ENCODE assay signal across 13 mouse cellular contexts in genomic region chr12:29790051-29790386, GRCm38 (mm10).
A peak's percentile ranks its signal among the peaks of the same experiment; 100 is the strongest.
DNase-seq lines count a peak whose midpoint lies in the region; ATAC-seq and TF ChIP-seq lines count a peak whose summit lies in the region.
"Had no signal": no experiment of that assay in that cellular context is flagged by ENCODE, and none has a peak within 500 bp of the region (broad histone marks: within the 10 kb centered on the region; RNA-seq: fewer than 3 reads in every experiment).

No protein-coding gene starts in this region.

- no peaks in the 10 kb centered on the region for H3K27me3 ChIP-seq in intestine, embryonic 14.5 days (replicated peaks; ENCODE audit: control insufficient read depth, insufficient read depth, low read length)
- H3K27me3 ChIP-seq in intestine, postnatal 0 days (replicated peaks; ENCODE audit: control insufficient read depth, insufficient read depth, low read length): no peaks in the 10 kb centered on the region
- H3K27me3 ChIP-seq in forebrain, embryonic 13.5 days: no peaks in the 10 kb centered on the region
- H3K27me3 ChIP-seq in hindbrain, embryonic 16.5 days (replicated peaks; ENCODE audit: control insufficient read depth, insufficient read depth, low read length): no peaks in the 10 kb centered on the region
- H3K27me3 ChIP-seq in neural tube, embryonic 13.5 days: no peaks in the 10 kb centered on the region
- no peaks in the 10 kb centered on the region for H3K27me3 ChIP-seq in heart, adult 2 months (ENCODE audit: control insufficient read depth, insufficient read depth, low read length)
- no peaks in the 10 kb centered on the region for H3K27me3 ChIP-seq in heart, embryonic 11.5 days (ENCODE audit: control insufficient read depth, insufficient read depth, low read length)
- H3K27me3 ChIP-seq: liver, embryonic 12.5 days; stomach, embryonic 15.5 days had no signal

- no peak overlapping the region for H3K9ac ChIP-seq in intestine, embryonic 14.5 days (ENCODE audit: low read length)
- H3K9ac ChIP-seq in intestine, postnatal 0 days (ENCODE audit: low read depth, low read length): no peak overlapping the region
- peak overlapping the region; percentile 31 for H3K9ac ChIP-seq in forebrain, embryonic 13.5 days
- H3K9ac ChIP-seq in hindbrain, embryonic 16.5 days (ENCODE audit: low read depth, low read length): no peak overlapping the region; the same call in 1 of the 2 replicates
- peak overlapping the region; percentile 44; the same call in 1 of the 2 replicates for H3K9ac ChIP-seq in neural tube, embryonic 13.5 days
- H3K9ac ChIP-seq in heart, adult 2 months (ENCODE audit: low read depth, low read length): no peak overlapping the region
- H3K9ac ChIP-seq in heart, embryonic 11.5 days (ENCODE audit: low read depth, low read length): no peak overlapping the region
- H3K9ac ChIP-seq: liver, embryonic 12.5 days; stomach, embryonic 15.5 days had no signal

- TF ChIP-seq CTCF in intestine, postnatal 0 days (IDR thresholded peaks at IDR 0.05; ENCODE audit: low read depth): no peak
- TF ChIP-seq CTCF in heart, adult 2 months (IDR thresholded peaks at IDR 0.05): no peak

- H3K36me3 ChIP-seq in intestine, embryonic 14.5 days (ENCODE audit: control insufficient read depth, insufficient read depth, low read length): no peaks in the 10 kb centered on the region
- H3K36me3 ChIP-seq in intestine, postnatal 0 days (ENCODE audit: control insufficient read depth, insufficient read depth): no peaks in the 10 kb centered on the region
- no peaks in the 10 kb centered on the region; the same call in 1 of the 2 replicates for H3K36me3 ChIP-seq in forebrain, embryonic 13.5 days (ENCODE audit: poor library complexity, severe bottlenecking)
- H3K36me3 ChIP-seq in hindbrain, embryonic 16.5 days (ENCODE audit: control insufficient read depth, insufficient read depth, low read length): no peaks in the 10 kb centered on the region
- peaks cover 2% of the 10 kb centered on the region; the same call in 1 of the 2 replicates for H3K36me3 ChIP-seq in neural tube, embryonic 13.5 days
- H3K36me3 ChIP-seq in heart, adult 2 months (ENCODE audit: control insufficient read depth, insufficient read depth, low read length): no peaks in the 10 kb centered on the region
- H3K36me3 ChIP-seq in heart, embryonic 11.5 days (ENCODE audit: control insufficient read depth, insufficient read depth, low read length): no peaks in the 10 kb centered on the region
- H3K36me3 ChIP-seq: liver, embryonic 12.5 days; stomach, embryonic 15.5 days had no signal

- H3K4me2 ChIP-seq in intestine, embryonic 14.5 days (ENCODE audit: low read length): peak overlapping the region; percentile 12; the same call in 1 of the 2 replicates
- H3K4me2 ChIP-seq in intestine, postnatal 0 days (replicated peaks; ENCODE audit: low read depth): no peak overlapping the region
- peak overlapping the region; percentile 49 for H3K4me2 ChIP-seq in forebrain, embryonic 13.5 days
- peak overlapping the region; percentile 13 for H3K4me2 ChIP-seq in hindbrain, embryonic 16.5 days (ENCODE audit: low read length)
- peak overlapping the region; percentile 44 for H3K4me2 ChIP-seq in neural tube, embryonic 13.5 days
- no peak overlapping the region for H3K4me2 ChIP-seq in heart, embryonic 11.5 days
- H3K4me2 ChIP-seq: liver, embryonic 12.5 days; stomach, embryonic 15.5 days had no signal

- H3K9me3 ChIP-seq in intestine, embryonic 14.5 days (ENCODE audit: control insufficient read depth, low read length): no peaks in the 10 kb centered on the region
- no peaks in the 10 kb centered on the region for H3K9me3 ChIP-seq in intestine, postnatal 0 days (ENCODE audit: control insufficient read depth)
- H3K9me3 ChIP-seq in forebrain, embryonic 13.5 days (replicated peaks): no peaks in the 10 kb centered on the region
- H3K9me3 ChIP-seq in hindbrain, embryonic 16.5 days (ENCODE audit: control insufficient read depth, low read length): no peaks in the 10 kb centered on the region
- H3K9me3 ChIP-seq in neural tube, embryonic 13.5 days: no peaks in the 10 kb centered on the region
- no peaks in the 10 kb centered on the region for H3K9me3 ChIP-seq in heart, embryonic 11.5 days (replicated peaks; ENCODE audit: control insufficient read depth, low read length)
- H3K9me3 ChIP-seq: liver, embryonic 12.5 days; stomach, embryonic 15.5 days had no signal

- TF ChIP-seq EP300 in heart, adult 2 months (IDR thresholded peaks at IDR 0.05; ENCODE audit: insufficient read depth, low read depth, low read length): no peak

- TF ChIP-seq POLR2A in heart, adult 2 months (IDR thresholded peaks at IDR 0.05; ENCODE audit: insufficient read depth, low read depth, low read length): no peak

- no peak overlapping the region for H3K27ac ChIP-seq in intestine, embryonic 14.5 days (ENCODE audit: low read depth)
- H3K27ac ChIP-seq in intestine, postnatal 0 days (ENCODE audit: low read depth, low read length): no peak overlapping the region
- H3K27ac ChIP-seq in forebrain, embryonic 13.5 days: peak overlapping the region; percentile 95
- H3K27ac ChIP-seq in hindbrain, embryonic 16.5 days (ENCODE audit: low read depth, low read length): peak overlapping the region; percentile 60
- peak overlapping the region; percentile 94 for H3K27ac ChIP-seq in neural tube, embryonic 13.5 days (replicated peaks)
- H3K27ac ChIP-seq in heart, adult 2 months: no peak overlapping the region
- no peak overlapping the region for H3K27ac ChIP-seq in heart, embryonic 11.5 days (ENCODE audit: low read depth, low read length)
- H3K27ac ChIP-seq: liver, embryonic 12.5 days; stomach, embryonic 15.5 days had no signal

- 21% methylated on average over 4 of the region's 4 CpGs for WGBS in intestine, embryonic 14.5 days
- WGBS in intestine, postnatal 0 days: 26% methylated on average over 4 of the region's 4 CpGs
- 18% methylated on average over 4 of the region's 4 CpGs for WGBS in forebrain, embryonic 13.5 days
- WGBS in hindbrain, embryonic 16.5 days: 15% methylated on average over 4 of the region's 4 CpGs
- 10% methylated on average over 4 of the region's 4 CpGs for WGBS in neural tube, embryonic 13.5 days
- 70% methylated on average over 4 of the region's 4 CpGs for WGBS in heart, adult 2 months
- 64% methylated on average over 4 of the region's 4 CpGs for WGBS in heart, embryonic 11.5 days (ENCODE audit: insufficient replicate concordance)

- no peaks in the 10 kb centered on the region for H3K79me2 ChIP-seq in heart, adult 2 months (replicated peaks; ENCODE audit: control insufficient read depth, insufficient read depth, low read length)

- no peak overlapping the region for H3K4me3 ChIP-seq in intestine, embryonic 14.5 days (ENCODE audit: low read depth, low read length)
- no peak overlapping the region for H3K4me3 ChIP-seq in intestine, postnatal 0 days (ENCODE audit: low read depth, low read length)
- peak overlapping the region; percentile 16 for H3K4me3 ChIP-seq in forebrain, embryonic 13.5 days
- H3K4me3 ChIP-seq in hindbrain, embryonic 16.5 days (ENCODE audit: low read length): no peak overlapping the region
- no peak overlapping the region for H3K4me3 ChIP-seq in neural tube, embryonic 13.5 days
- H3K4me3 ChIP-seq in heart, adult 2 months: no peak overlapping the region
- H3K4me3 ChIP-seq in heart, embryonic 11.5 days (ENCODE audit: low read depth, low read length): no peak overlapping the region
- H3K4me3 ChIP-seq: liver, embryonic 12.5 days; stomach, embryonic 15.5 days had no signal

- no peak for ATAC-seq in intestine, embryonic 14.5 days (replicated peaks; ENCODE audit: low FRiP score, low TSS enrichment, low read depth)
- ATAC-seq in intestine, postnatal 0 days: no peak
- ATAC-seq in forebrain, embryonic 13.5 days: peak; percentile 36; the same call in 1 of the 2 replicates
- peak; percentile 24 for ATAC-seq in hindbrain, embryonic 16.5 days
- ATAC-seq in neural tube, embryonic 13.5 days (ENCODE audit: low read depth): peak; percentile 73
- no peak for ATAC-seq in heart, embryonic 11.5 days (replicated peaks; ENCODE audit: insufficient number of reproducible peaks, low FRiP score, low TSS enrichment)
- ATAC-seq: liver, embryonic 12.5 days; Patski had no signal

- DNase-seq in intestine, embryonic 14.5 days (ENCODE audit: low spot score): no peak
- DNase-seq in kidney, adult 18-20 months: no peak
- no peak for DNase-seq in heart, adult 2 months
- DNase-seq: spleen, adult 18-20 months; thymus, postnatal 25 days had no signal

- peaks cover 11% of the 10 kb centered on the region; the same call in 1 of the 2 replicates for H3K4me1 ChIP-seq in intestine, embryonic 14.5 days (replicated peaks; ENCODE audit: control insufficient read depth, insufficient read depth, low read length)
- no peaks in the 10 kb centered on the region for H3K4me1 ChIP-seq in intestine, postnatal 0 days (replicated peaks; ENCODE audit: control insufficient read depth, insufficient read depth, low read length)
- H3K4me1 ChIP-seq in forebrain, embryonic 13.5 days: peaks cover 50% of the 10 kb centered on the region
- H3K4me1 ChIP-seq in hindbrain, embryonic 16.5 days (ENCODE audit: control insufficient read depth, insufficient read depth, low read depth, low read length): peaks cover 14% of the 10 kb centered on the region
- peaks cover 57% of the 10 kb centered on the region for H3K4me1 ChIP-seq in neural tube, embryonic 13.5 days (replicated peaks)
- H3K4me1 ChIP-seq in heart, adult 2 months (ENCODE audit: control insufficient read depth, insufficient read depth, low read length): no peaks in the 10 kb centered on the region
- H3K4me1 ChIP-seq in heart, embryonic 11.5 days (ENCODE audit: control insufficient read depth, insufficient read depth, low read length): no peaks in the 10 kb centered on the region
- H3K4me1 ChIP-seq: liver, embryonic 12.5 days had no signal

- intact Hi-C loops in heart, adult 2 months (cut with DNase I): no loop called here

Comparison
In these comparisons a context has a peak if more than half of its experiments do, and no peak if none do; other contexts are left out.
1. H3K4me2 ChIP-seq: peak in intestine, embryonic 14.5 days (single experiment), forebrain, embryonic 13.5 days (single experiment), hindbrain, embryonic 16.5 days (single experiment) and neural tube, embryonic 13.5 days (single experiment); none in intestine, postnatal 0 days (single experiment) and heart, embryonic 11.5 days (single experiment).
2. ATAC-seq: peak in forebrain, embryonic 13.5 days (single experiment), hindbrain, embryonic 16.5 days (single experiment) and neural tube, embryonic 13.5 days (single experiment); none in intestine, embryonic 14.5 days (single experiment), intestine, postnatal 0 days (single experiment) and heart, embryonic 11.5 days (single experiment).
3. H3K27ac ChIP-seq: peak in forebrain, embryonic 13.5 days (single experiment), hindbrain, embryonic 16.5 days (single experiment) and neural tube, embryonic 13.5 days (single experiment); none in intestine, embryonic 14.5 days (single experiment), intestine, postnatal 0 days (single experiment), heart, adult 2 months (single experiment) and heart, embryonic 11.5 days (single experiment).
4. H3K9ac ChIP-seq: peak in forebrain, embryonic 13.5 days (single experiment) and neural tube, embryonic 13.5 days (single experiment); none in intestine, embryonic 14.5 days (single experiment), intestine, postnatal 0 days (single experiment), hindbrain, embryonic 16.5 days (single experiment), heart, adult 2 months (single experiment) and heart, embryonic 11.5 days (single experiment).